Mouse (Mus musculus) midbrain, embryonic 15.5 days (tissue): ENCODE data around the gene Acad12. TPM values are rescaled to one million over a fixed set of nuclear protein-coding genes. Genes with fewer than 3 reads are reported as not detected.
"Not testable (repeated sequence)": the region's sequence is repeated elsewhere in the genome, so short reads cannot be mapped to it uniquely, and the experiment has no call there.

Experiments used
- ATAC-seq: fragments of 200-750 bp; cut with Nextera tagmentation; replicated peaks from 2 replicates; pipeline ENCODE4 v1.8.0; 2017; ENCODE audit warnings: moderate TSS enrichment
- H3K27ac ChIP-seq: fragments of 300-500 bp; sonication (generic); 2 replicates; pipeline ENCODE4 v1.5.1; 2015; ENCODE audit warnings: mild to moderate bottlenecking, inconsistent platforms
- H3K27me3 ChIP-seq: fragments of 300-500 bp; sonication (generic); replicated peaks from 2 replicates; pipeline ENCODE4 v1.6.1; 2015; ENCODE audit warnings: inconsistent platforms
- H3K36me3 ChIP-seq: fragments of 300-500 bp; sonication (generic); replicated peaks from 2 replicates; pipeline ENCODE4 v1.6.1; 2015; ENCODE audit warnings: inconsistent platforms
- H3K4me1 ChIP-seq: fragments of 300-500 bp; sonication (generic); 2 replicates; pipeline ENCODE4 v1.6.1; 2015; ENCODE audit warnings: inconsistent platforms
- H3K4me2 ChIP-seq: fragments of 300-500 bp; sonication (generic); 2 replicates; pipeline ENCODE4 v1.6.1; 2015; ENCODE audit warnings: inconsistent platforms, mild to moderate bottlenecking, moderate library complexity
- H3K4me3 ChIP-seq: fragments of 300-500 bp; sonication (generic); 2 replicates; pipeline ENCODE4 v1.5.1; 2015; ENCODE audit warnings: mild to moderate bottlenecking, inconsistent platforms
- H3K9ac ChIP-seq: fragments of 300-500 bp; sonication (generic); 2 replicates; pipeline ENCODE4 v1.6.1; 2015; ENCODE audit warnings: mild to moderate bottlenecking, inconsistent platforms
- H3K9me3 ChIP-seq: fragments of 300-500 bp; sonication (generic); 2 replicates; pipeline ENCODE4 v1.6.1; 2016; ENCODE audit warnings: inconsistent platforms
- WGBS: fragments of 180-500 bp; shearing (Covaris S2); methylation state at CpG from one replicate; pipeline ENCODE4 v1.1.7; 2015; ENCODE audit warnings: mixed read lengths; 5-methylcytosine and 5-hydroxymethylcytosine counted together
- polyA plus RNA-seq: library from polyadenylated mRNA; unstranded; fragments of >200 nt; fragmentation: Nextera tagmentation; extraction: Ambion mirVana; gene quantifications from 2 replicates; pipeline ENCODE4 v1.2.1, GENCODE M21; 2015

The Acad12 gene
- polyA plus RNA-seq, 1 experiment from 2014 or later: 1.7 TPM

DNA sequence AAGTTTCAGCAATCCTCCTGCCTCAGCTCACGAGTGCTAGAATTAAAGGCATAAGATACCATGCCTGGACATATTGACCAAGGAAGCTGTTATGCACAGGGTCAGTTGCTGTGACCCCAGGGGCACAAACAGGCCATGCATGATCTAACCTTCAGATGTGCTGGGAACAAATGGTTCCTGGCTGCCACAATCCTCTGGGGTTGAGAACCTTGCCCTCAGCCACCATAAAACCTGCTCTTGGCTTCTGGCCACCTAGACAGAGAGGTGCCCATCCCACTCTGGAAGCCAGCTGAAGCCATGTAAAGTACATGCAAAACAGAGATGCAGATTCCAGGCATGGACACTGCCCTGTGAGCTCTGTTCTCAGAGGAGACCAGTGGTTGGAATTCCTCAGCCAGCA lies 14.9 kb downstream of the Acad12 start:
- WGBS: 74% methylated on average over 1 of the region's 1 CpGs
- ATAC-seq, H3K27ac ChIP-seq, H3K27me3 ChIP-seq, H3K4me1 ChIP-seq, H3K36me3 ChIP-seq, H3K9me3 ChIP-seq, H3K4me2 ChIP-seq, H3K9ac ChIP-seq, H3K4me3 ChIP-seq: not testable (repeated sequence)

DNA sequence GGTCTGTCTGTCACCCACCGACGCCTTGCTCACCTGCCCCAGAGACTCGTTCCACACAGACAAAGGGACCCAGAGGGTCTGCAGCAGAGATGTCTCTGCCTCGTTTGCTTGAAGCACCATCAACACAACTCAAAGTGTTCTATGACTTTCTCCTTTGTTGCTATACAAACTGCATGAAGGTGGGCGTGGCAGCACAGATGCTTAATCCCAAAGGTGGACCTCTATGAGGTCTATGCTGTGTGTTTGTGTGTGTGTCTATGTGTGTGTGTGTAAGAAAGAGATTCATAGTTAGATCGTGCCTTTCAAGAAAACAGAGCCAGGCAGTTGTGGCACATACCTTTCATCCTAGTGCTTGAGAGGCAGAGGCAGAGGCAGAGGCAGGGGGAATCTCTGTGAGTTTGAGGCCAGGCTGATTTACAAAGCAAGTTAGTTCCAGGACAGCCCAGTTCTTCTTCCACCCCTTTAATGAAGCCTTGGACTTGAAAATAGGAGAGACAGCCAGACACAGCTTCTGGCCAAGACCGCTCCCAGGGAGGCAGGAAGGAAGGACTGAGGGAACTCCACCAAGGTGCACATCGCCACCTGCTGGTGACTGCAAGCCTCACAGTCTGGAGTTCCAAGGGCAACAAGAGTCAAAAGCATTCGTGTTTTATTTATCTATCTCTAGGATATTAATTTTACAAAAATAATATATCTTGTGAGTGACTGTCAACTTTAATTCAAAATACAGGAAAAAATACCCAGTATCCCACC lies 17.0 kb downstream of the Acad12 start:
- Histone ChIP-seq H3K4me3 (no peak overlapping the region), H3K27me3 (no peaks in the 10 kb centered on the region), H3K4me1 (no peaks in the 10 kb centered on the region; the same call in 1 of the 2 replicates), H3K4me2 (no peak overlapping the region), H3K36me3 (no peaks in the 10 kb centered on the region), H3K27ac (no peak overlapping the region), H3K9ac (no peak overlapping the region), H3K9me3 (no peaks in the 10 kb centered on the region)
- WGBS: 37% methylated on average over 9 of the region's 9 CpGs
- ATAC-seq: no peak

DNA sequence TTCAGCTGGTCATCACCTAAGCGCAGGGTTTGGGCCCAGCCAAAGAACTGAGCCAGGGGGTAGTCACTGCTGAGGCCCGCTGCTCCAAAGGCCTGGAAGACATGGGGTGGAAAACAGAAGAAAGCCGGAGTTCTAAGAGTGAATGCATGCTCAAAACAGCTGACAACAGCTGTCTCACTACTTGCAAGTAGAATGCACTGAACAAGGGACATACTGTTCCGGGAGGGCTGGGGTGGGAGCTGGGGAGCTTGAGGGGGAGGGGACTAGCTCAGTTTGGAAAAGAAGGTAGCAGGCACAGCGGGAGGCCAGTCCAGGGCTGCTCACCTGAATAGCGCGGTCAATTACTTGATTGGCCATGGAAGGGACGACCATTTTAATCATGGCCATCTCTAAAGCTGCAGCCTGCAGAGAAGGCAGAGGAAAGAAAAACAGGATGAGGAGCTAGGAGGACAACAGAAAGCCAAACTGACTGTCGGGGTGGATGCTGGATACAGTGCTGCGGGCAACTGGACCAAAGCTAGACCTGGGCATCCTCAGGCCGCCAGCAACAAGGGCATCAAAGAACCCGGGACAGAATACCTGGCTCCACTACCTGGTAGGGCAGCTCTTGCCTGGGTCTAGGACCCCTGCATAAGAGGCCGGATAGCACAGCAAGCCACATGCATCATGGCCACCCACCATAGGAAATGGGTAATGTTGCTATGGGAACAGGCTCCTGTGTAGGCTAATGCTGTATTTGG lies 19.7 kb downstream of the Acad12 start:
- Histone ChIP-seq H3K27ac (no peak overlapping the region), H3K9me3 (no peaks in the 10 kb centered on the region), H3K4me3 (no peak overlapping the region), H3K27me3 (no peaks in the 10 kb centered on the region), H3K4me1 (peaks cover 9% of the 10 kb centered on the region), H3K9ac (no peak overlapping the region), H3K36me3 (no peaks in the 10 kb centered on the region), H3K4me2 (no peak overlapping the region)
- WGBS: 68% methylated on average over 13 of the region's 13 CpGs
- ATAC-seq: no peak

DNA sequence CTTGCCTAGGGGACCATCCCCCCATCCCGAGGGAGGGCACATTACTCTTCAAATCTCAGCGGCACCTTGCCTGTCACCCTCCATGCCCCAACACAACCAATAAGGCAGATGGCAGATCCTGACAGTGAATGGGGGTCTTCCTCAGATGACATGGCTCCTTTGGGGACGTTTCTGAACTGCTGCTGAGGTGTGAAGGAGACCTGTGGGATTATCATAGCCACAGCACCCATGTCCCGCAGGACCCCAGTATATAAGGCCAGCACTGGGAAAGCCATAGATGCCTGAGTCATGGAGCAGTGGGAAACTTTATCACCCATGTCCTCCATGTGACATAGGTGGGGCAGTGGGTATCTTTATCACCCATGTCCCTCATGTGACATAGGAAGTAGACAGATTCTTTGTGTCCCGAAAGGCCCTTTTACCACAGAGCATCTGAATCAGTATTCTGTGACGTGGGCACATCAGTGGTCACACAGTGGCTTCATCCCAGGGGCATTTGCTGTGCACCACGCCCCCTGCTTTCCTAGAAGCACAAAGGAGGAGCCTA lies 20.7 kb downstream of the Acad12 start:
- Histone ChIP-seq H3K4me2 (no peak overlapping the region), H3K9me3 (no peaks in the 10 kb centered on the region), H3K4me1 (peaks cover 16% of the 10 kb centered on the region), H3K27me3 (no peaks in the 10 kb centered on the region), H3K27ac (no peak overlapping the region), H3K9ac (no peak overlapping the region), H3K4me3 (no peak overlapping the region), H3K36me3 (no peaks in the 10 kb centered on the region)
- no peak for ATAC-seq
- WGBS: 83% methylated on average over 7 of the region's 7 CpGs

DNA sequence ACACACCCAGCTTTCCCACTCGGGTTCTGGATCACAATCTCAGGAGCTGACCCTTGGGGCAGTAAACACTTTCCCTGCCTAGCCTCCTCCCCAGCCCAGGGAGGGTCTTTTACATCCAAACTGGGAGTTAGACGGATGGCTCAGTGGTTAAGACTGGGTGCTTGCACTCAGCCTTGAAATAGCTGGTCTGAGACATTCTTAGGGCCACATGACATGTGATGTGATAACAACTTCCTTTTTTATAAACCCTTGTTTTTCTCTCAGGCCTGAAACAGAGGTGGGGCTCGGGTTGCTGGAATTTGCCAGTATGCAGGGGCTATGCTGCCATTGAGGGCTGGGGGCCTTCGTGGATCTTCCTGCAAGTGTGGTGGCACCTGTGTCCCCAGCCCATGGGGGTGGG lies 21.4 kb downstream of the Acad12 start:
- no peaks in the 10 kb centered on the region for H3K36me3 ChIP-seq
- H3K4me2 ChIP-seq: no peak overlapping the region
- H3K4me1 ChIP-seq: peaks cover 23% of the 10 kb centered on the region
- no peaks in the 10 kb centered on the region for H3K27me3 ChIP-seq
- H3K9ac ChIP-seq: no peak overlapping the region
- H3K4me3 ChIP-seq: no peak overlapping the region
- H3K27ac ChIP-seq: no peak overlapping the region
- no peak for ATAC-seq
- no peaks in the 10 kb centered on the region for H3K9me3 ChIP-seq
- WGBS: 80% methylated on average over 4 of the region's 4 CpGs

DNA sequence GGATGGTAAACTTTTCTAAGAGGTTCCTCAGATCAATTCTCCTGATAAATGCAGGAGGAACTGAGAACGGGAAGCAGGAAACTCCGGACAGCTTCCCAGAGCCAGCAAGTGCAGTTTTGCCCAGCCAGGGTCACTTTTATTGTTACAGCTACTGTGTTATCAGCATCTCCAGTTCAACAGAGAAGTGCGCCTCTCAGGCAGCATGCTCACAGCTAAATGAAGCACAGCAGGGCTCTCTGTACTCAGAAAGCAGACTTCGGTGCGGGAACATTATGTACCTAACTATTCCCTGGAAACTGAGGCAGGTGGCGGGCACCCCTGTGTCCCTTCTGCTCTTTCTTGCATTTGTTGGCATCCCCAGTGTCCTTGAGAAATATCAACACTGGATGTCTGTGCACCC lies 22.5 kb downstream of the Acad12 start:
- WGBS: 85% methylated on average over 6 of the region's 6 CpGs
- H3K9ac ChIP-seq: no peak overlapping the region
- no peak for ATAC-seq

DNA sequence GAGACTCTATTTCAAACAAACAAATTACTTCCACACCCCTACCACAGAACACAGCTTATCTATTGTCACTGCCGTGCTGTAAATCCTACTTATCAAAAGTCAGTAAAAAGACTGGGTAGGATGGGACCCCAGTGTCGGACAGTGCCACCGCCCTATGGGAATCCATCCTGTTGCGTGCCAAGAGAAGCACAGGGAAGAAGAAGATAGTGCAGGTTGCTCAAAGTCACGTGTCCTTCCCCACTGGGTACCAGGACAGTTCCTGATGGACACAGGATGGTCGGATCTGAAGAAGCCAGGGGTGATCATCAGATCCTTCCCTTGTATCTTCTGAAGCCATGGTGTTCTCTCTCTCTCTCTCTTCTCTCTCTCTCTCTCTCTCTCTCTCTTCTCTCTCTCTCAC lies 23.0 kb downstream of the Acad12 start:
- H3K9ac ChIP-seq: no peak overlapping the region
- no peak overlapping the region for H3K4me2 ChIP-seq
- H3K9me3 ChIP-seq: no peaks in the 10 kb centered on the region
- H3K27ac ChIP-seq: no peak overlapping the region
- H3K27me3 ChIP-seq: no peaks in the 10 kb centered on the region
- no peak for ATAC-seq
- H3K4me1 ChIP-seq: peaks cover 30% of the 10 kb centered on the region
- no peaks in the 10 kb centered on the region for H3K36me3 ChIP-seq
- WGBS: 75% methylated on average over 6 of the region's 6 CpGs
- H3K4me3 ChIP-seq: no peak overlapping the region

More for the DNA sequence above, 22.5 kb downstream of the Acad12 start:
- Histone ChIP-seq H3K4me1 (peaks cover 30% of the 10 kb centered on the region), H3K27me3 (no peaks in the 10 kb centered on the region), H3K9me3 (no peaks in the 10 kb centered on the region), H3K4me3 (no peak overlapping the region), H3K4me2 (no peak overlapping the region), H3K36me3 (no peaks in the 10 kb centered on the region), H3K27ac (no peak overlapping the region)

DNA sequence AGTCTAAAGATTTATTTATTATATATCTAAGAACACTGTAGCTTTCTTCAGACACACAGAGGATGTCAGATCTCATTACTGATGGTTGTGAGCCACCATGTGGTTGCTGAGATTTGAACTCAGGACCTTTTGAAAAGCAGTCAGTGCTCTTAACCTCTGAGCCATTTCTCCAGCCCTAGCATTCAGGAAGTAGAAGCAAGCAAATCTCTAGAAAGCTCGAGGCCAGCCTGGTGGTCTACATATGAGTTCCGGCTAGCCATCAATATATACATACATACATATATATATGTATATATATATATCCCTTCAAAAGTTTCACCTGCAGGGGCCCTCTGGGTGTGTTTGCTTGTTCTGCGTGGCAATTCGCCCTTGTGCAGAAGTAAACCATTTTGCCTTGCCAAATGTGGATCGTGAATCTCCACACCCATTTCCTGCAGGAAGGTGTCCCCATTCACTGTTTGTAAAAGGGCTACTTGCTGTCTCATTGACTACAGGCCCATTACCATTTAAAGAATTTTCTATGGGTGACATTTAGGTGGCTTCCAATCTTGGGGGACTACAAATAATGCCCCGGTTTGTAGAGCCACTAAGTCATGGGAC lies 23.9 kb downstream of the Acad12 start:
- no peaks in the 10 kb centered on the region for H3K9me3 ChIP-seq
- H3K9ac ChIP-seq: peak overlapping the region; percentile 75
- 0 out of 2 replicates have a peak overlapping the region, but pooled peaks have one; percentile 77 for H3K4me3 ChIP-seq
- no peaks in the 10 kb centered on the region for H3K36me3 ChIP-seq
- peaks cover 30% of the 10 kb centered on the region for H3K4me1 ChIP-seq
- WGBS: 86% methylated on average over 6 of the region's 6 CpGs
- peak overlapping the region; percentile 98 for H3K4me2 ChIP-seq
- peak overlapping the region; percentile 77; the same call in 1 of the 2 replicates for H3K27ac ChIP-seq
- no peaks in the 10 kb centered on the region for H3K27me3 ChIP-seq
- no peak for ATAC-seq

DNA sequence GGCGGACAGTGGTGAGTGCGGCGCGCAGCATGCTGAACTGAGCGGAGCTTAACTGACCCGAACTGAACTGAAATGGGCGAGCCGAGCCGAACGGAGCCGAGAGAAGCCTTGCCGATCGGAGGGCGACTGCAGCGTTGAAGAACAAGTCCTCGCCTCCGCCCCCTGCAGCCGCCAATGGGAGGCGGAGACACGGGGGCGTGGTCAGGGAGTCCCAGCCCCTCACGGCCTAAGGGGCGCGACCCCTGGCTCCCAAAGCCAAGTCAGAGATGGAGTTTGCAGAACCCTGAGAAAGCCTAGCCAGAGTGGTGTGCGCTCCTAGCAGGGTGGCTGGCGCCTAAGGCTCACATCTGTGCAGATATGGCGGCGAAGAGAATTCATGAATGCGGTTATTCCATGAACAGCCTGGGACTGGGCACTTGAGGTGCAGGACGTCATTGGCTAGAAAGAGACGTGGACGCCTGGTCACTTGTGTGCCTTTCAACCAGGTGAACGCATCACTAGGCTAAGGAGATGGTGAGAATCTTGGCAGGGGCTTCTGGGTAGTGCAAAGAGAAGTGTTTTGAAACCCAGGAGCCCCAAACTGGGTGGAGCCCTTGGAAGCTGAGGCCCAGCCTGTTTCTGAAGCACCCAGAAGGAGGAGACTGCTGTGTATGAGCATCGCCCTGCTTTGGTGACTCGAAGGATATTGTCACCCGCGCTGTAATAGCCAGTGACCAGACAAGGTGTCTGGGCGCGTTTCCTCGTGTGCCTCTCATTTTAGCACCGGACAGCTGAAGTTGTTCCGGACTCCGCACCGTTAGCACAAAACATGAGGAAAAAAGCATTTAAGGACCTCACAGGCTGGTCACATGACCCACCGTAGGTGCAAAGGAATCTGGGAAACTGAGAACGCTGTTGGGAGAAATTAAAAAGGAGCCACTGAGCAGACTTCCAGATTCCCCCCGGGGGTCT lies 25.0 kb downstream of the Acad12 start, which contains the start of gene Aldh2:
Gene Aldh2, minus strand, starts transcription at position 374 of the 951 bp plus-strand sequence.
- 3% methylated on average over 47 of the region's 47 CpGs for WGBS
- H3K9ac ChIP-seq: peak within 1 kb of the TSS; percentile 75
- ATAC-seq: peak; percentile 84
- peak within 1 kb of the TSS; percentile 98 for H3K4me2 ChIP-seq
- no peaks in the 10 kb centered on the region for H3K36me3 ChIP-seq
- peak within 1 kb of the TSS; percentile 77 for H3K27ac ChIP-seq
- peaks cover 30% of the 10 kb centered on the region for H3K4me1 ChIP-seq
- no peaks in the 10 kb centered on the region for H3K27me3 ChIP-seq
- peak within 1 kb of the TSS; percentile 77 for H3K4me3 ChIP-seq
- no peaks in the 10 kb centered on the region for H3K9me3 ChIP-seq

DNA sequence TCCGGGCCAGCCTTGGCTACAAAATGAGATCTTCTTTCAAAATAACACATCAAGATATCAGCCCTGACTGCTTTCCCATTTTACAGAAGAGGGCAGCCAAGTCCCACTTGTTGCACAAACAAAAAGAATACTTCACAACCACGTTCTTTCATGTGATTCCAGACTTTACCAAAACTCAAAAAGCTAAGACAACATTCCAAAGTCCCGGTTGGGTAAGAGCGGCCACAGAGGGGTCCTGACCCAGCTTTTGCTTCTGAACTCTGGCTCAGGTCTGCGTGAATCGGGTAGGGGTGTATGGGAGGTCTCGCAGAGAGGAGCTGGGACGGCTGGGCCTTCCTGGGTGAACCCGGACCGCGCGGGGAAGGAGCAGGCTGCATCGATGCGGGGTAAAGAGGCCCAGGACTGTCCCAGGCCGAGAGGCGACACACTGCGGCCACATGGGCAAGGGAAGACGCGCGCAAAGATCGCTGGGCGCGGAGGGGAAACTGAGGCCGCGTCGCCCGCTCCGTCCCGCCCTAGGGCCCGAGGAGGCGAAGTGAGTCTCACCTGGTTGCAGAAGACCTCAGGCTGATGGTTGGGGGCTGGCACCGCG lies 25.8 kb downstream of the Acad12 start:
- Histone ChIP-seq H3K9ac (peak overlapping the region; percentile 75), H3K9me3 (no peaks in the 10 kb centered on the region), H3K27me3 (no peaks in the 10 kb centered on the region), H3K4me3 (peak overlapping the region; percentile 77), H3K4me1 (peaks cover 30% of the 10 kb centered on the region), H3K27ac (peak overlapping the region; percentile 77), H3K4me2 (peak overlapping the region; percentile 98), H3K36me3 (no peaks in the 10 kb centered on the region)
- peak; percentile 41 for ATAC-seq
- 4% methylated on average over 33 of the region's 33 CpGs for WGBS
